Mouse (Mus musculus): ENCODE data around the gene Acox3. TPM values are rescaled to one million over a fixed set of nuclear protein-coding genes. Genes with fewer than 3 reads are reported as not detected.
"Not testable (repeated sequence)": the region's sequence is repeated elsewhere in the genome, so short reads cannot be mapped to it uniquely, and the experiment has no call there.

The Acox3 gene
- polyA plus RNA-seq, 1 experiment from 2014 or later: 10.3 TPM

GRCm38 (mm10) chr5:35583221-35583783, 462 bp downstream of the Acox3 start:
- no peaks in the 10 kb centered on the region for H3K36me3 ChIP-seq (replicated peaks)
- H3K4me1 ChIP-seq: peaks cover 15% of the 10 kb centered on the region
- H3K27me3 ChIP-seq (ENCODE audit: poor library complexity, severe bottlenecking): no peaks in the 10 kb centered on the region
- peak overlapping the region; percentile 78 for H3K27ac ChIP-seq
- WGBS: 4% methylated on average over 17 of the region's 17 CpGs
- H3K9me3 ChIP-seq: no peaks in the 10 kb centered on the region
- H3K4me3 ChIP-seq: peak overlapping the region; percentile 73
- DNase-seq (ENCODE audit: extremely low spot score, low spot score): no peak

GRCm38 (mm10) chr5:35584259-35584658, 1.4 kb downstream of the Acox3 start:
- H3K4me3 ChIP-seq; DNase-seq (ENCODE audit: extremely low spot score, low spot score): not testable (repeated sequence)
- WGBS: 85% methylated on average over 2 of the region's 2 CpGs

GRCm38 (mm10) chr5:35591497-35591896, 8.7 kb downstream of the Acox3 start:
- Histone ChIP-seq H3K27me3 (ENCODE audit: poor library complexity, severe bottlenecking) (no peaks in the 10 kb centered on the region), H3K36me3 (replicated peaks) (peaks cover 49% of the 10 kb centered on the region), H3K4me1 (no peaks in the 10 kb centered on the region), H3K4me3 (no peak overlapping the region), H3K27ac (no peak overlapping the region), H3K9me3 (peaks cover 5% of the 10 kb centered on the region; the same call in 1 of the 2 replicates)
- no peak for DNase-seq (ENCODE audit: extremely low spot score, low spot score)
- whole genome bisulfite sequencing: 83% methylated on average over 4 of the region's 4 CpGs

More at GRCm38 (mm10) chr5:35584259-35584658, 1.4 kb downstream of the Acox3 start:
- not testable (repeated sequence) for H3K27me3 ChIP-seq (ENCODE audit: poor library complexity, severe bottlenecking); H3K9me3 ChIP-seq; H3K36me3 ChIP-seq (replicated peaks); H3K27ac ChIP-seq
- peaks cover 15% of the 10 kb centered on the region for H3K4me1 ChIP-seq

GRCm38 (mm10) chr5:35592081-35592736, 9.4 kb downstream of the Acox3 start:
- Histone ChIP-seq H3K36me3 (replicated peaks) (peaks cover 49% of the 10 kb centered on the region), H3K4me3 (no peak overlapping the region), H3K27ac (no peak overlapping the region), H3K9me3 (peaks cover 5% of the 10 kb centered on the region; the same call in 1 of the 2 replicates), H3K27me3 (ENCODE audit: poor library complexity, severe bottlenecking) (no peaks in the 10 kb centered on the region), H3K4me1 (no peaks in the 10 kb centered on the region)
- WGBS: 87% methylated on average over 21 of the region's 21 CpGs
- no peak for DNase-seq (ENCODE audit: extremely low spot score, low spot score)

GRCm38 (mm10) chr5:35592824-35593223, 10.0 kb downstream of the Acox3 start:
- Histone ChIP-seq H3K9me3 (peaks cover 5% of the 10 kb centered on the region; the same call in 1 of the 2 replicates), H3K27me3 (ENCODE audit: poor library complexity, severe bottlenecking) (no peaks in the 10 kb centered on the region), H3K27ac (no peak overlapping the region), H3K4me1 (no peaks in the 10 kb centered on the region), H3K36me3 (replicated peaks) (peaks cover 50% of the 10 kb centered on the region), H3K4me3 (no peak overlapping the region)
- no peak for DNase-seq (ENCODE audit: extremely low spot score, low spot score)
- WGBS: 77% methylated on average over 4 of the region's 4 CpGs

GRCm38 (mm10) chr5:35593272-35593671, 10.4 kb downstream of the Acox3 start:
- H3K4me3 ChIP-seq: no peak overlapping the region
- no peak for DNase-seq (ENCODE audit: extremely low spot score, low spot score)
- H3K36me3 ChIP-seq (replicated peaks): peaks cover 55% of the 10 kb centered on the region
- no peaks in the 10 kb centered on the region for H3K27me3 ChIP-seq (ENCODE audit: poor library complexity, severe bottlenecking)
- H3K27ac ChIP-seq: no peak overlapping the region
- no peaks in the 10 kb centered on the region for H3K4me1 ChIP-seq
- H3K9me3 ChIP-seq: peaks cover 5% of the 10 kb centered on the region; the same call in 1 of the 2 replicates
- WGBS: 88% methylated on average over 6 of the region's 6 CpGs

- Histone ChIP-seq H3K4me3 (no peak overlapping the region), H3K27me3 (ENCODE audit: poor library complexity, severe bottlenecking) (no peaks in the 10 kb centered on the region), H3K36me3 (replicated peaks) (peaks cover 53% of the 10 kb centered on the region), H3K27ac (no peak overlapping the region), H3K4me1 (no peaks in the 10 kb centered on the region), H3K9me3 (peaks cover 5% of the 10 kb centered on the region; the same call in 1 of the 2 replicates)
- no peak for DNase-seq (ENCODE audit: extremely low spot score, low spot score)
- 90% methylated on average over 4 of the region's 4 CpGs for WGBS
Measured at GRCm38 (mm10) chr5:35594768-35595167, 11.9 kb downstream of the Acox3 start.

GRCm38 (mm10) chr5:35595706-35596105, 12.9 kb downstream of the Acox3 start:
- peak; percentile 81 for DNase-seq (ENCODE audit: extremely low spot score, low spot score)
- H3K36me3 ChIP-seq (replicated peaks): peaks cover 53% of the 10 kb centered on the region
- no peaks in the 10 kb centered on the region for H3K27me3 ChIP-seq (ENCODE audit: poor library complexity, severe bottlenecking)
- 19% methylated on average over 4 of the region's 4 CpGs for WGBS
- no peaks in the 10 kb centered on the region for H3K4me1 ChIP-seq
- peaks cover 5% of the 10 kb centered on the region; the same call in 1 of the 2 replicates for H3K9me3 ChIP-seq
- no peak overlapping the region for H3K4me3 ChIP-seq
- H3K27ac ChIP-seq: no peak overlapping the region

GRCm38 (mm10) chr5:35596169-35597160, 13.6 kb downstream of the Acox3 start:
- WGBS: 87% methylated on average over 18 of the region's 18 CpGs
- Histone ChIP-seq H3K4me1 (no peaks in the 10 kb centered on the region), H3K36me3 (replicated peaks) (peaks cover 49% of the 10 kb centered on the region), H3K27me3 (ENCODE audit: poor library complexity, severe bottlenecking) (no peaks in the 10 kb centered on the region), H3K4me3 (no peak overlapping the region), H3K27ac (no peak overlapping the region), H3K9me3 (no peaks in the 10 kb centered on the region)
- no peak for DNase-seq (ENCODE audit: extremely low spot score, low spot score)

GRCm38 (mm10) chr5:35600233-35600632, 17.4 kb downstream of the Acox3 start:
- 83% methylated on average over 11 of the region's 11 CpGs for WGBS
- no peaks in the 10 kb centered on the region for H3K27me3 ChIP-seq (ENCODE audit: poor library complexity, severe bottlenecking)
- no peaks in the 10 kb centered on the region for H3K9me3 ChIP-seq
- peaks cover 37% of the 10 kb centered on the region for H3K36me3 ChIP-seq (replicated peaks)
- no peaks in the 10 kb centered on the region for H3K4me1 ChIP-seq
- DNase-seq (ENCODE audit: extremely low spot score, low spot score): no peak
- H3K4me3 ChIP-seq: no peak overlapping the region
- H3K27ac ChIP-seq: no peak overlapping the region

GRCm38 (mm10) chr5:35601526-35601925, 18.7 kb downstream of the Acox3 start:
- 91% methylated on average over 8 of the region's 8 CpGs for WGBS
- no peaks in the 10 kb centered on the region for H3K27me3 ChIP-seq (ENCODE audit: poor library complexity, severe bottlenecking)
- H3K9me3 ChIP-seq: no peaks in the 10 kb centered on the region
- peaks cover 37% of the 10 kb centered on the region for H3K36me3 ChIP-seq (replicated peaks)
- H3K4me1 ChIP-seq: no peaks in the 10 kb centered on the region
- no peak overlapping the region for H3K4me3 ChIP-seq
- H3K27ac ChIP-seq: no peak overlapping the region
- DNase-seq (ENCODE audit: extremely low spot score, low spot score): no peak

GRCm38 (mm10) chr5:35605355-35605754, 22.5 kb downstream of the Acox3 start:
- DNase-seq (ENCODE audit: extremely low spot score, low spot score): no peak
- 90% methylated on average over 7 of the region's 7 CpGs for WGBS
- H3K36me3 ChIP-seq (replicated peaks): peaks cover 13% of the 10 kb centered on the region
- no peak overlapping the region for H3K27ac ChIP-seq
- H3K4me3 ChIP-seq: no peak overlapping the region
- no peaks in the 10 kb centered on the region for H3K9me3 ChIP-seq
- H3K27me3 ChIP-seq (ENCODE audit: poor library complexity, severe bottlenecking): peaks cover 2% of the 10 kb centered on the region; the same call in 1 of the 2 replicates
- peaks cover 26% of the 10 kb centered on the region for H3K4me1 ChIP-seq
